Mouse (Mus musculus): Measurements from ENCODE around the gene Col9a3. TPM values are rescaled to one million over a fixed set of nuclear protein-coding genes. Genes with fewer than 3 reads are reported as not detected.
A peak's percentile ranks its signal among the peaks of the same experiment; 100 is the strongest.

The Col9a3 gene
- polyA plus RNA-seq, 2 experiments = 0.80 to 1.2 TPM

- Histone ChIP-seq H3K27ac (no peak overlapping the region), H3K4me2 (ENCODE audit: low read depth) (no peak overlapping the region), H3K36me3 (replicated peaks; ENCODE audit: control insufficient read depth, insufficient read depth, low read depth) (no peaks in the 10 kb centered on the region), H3K4me1 (replicated peaks; ENCODE audit: control insufficient read depth in 2 of 2, insufficient read depth in 2 of 2, low read length in 1 of 2) (no peaks in the 10 kb centered on the region), H3K27me3 (ENCODE audit: control insufficient read depth, insufficient read depth, low read length) (peaks cover 14% of the 10 kb centered on the region), H3K9me3 (ENCODE audit: control insufficient read depth, low read length) (peaks cover 9% of the 10 kb centered on the region), H3K4me3 (ENCODE audit: insufficient read depth in 1 of 2, low read depth in 2 of 2, low read length in 2 of 2) (no peak overlapping the region), H3K9ac (replicated peaks) (no peak overlapping the region)
- TF ChIP-seq CTCF (IDR thresholded peaks at IDR 0.05; ENCODE audit: low read depth) = 0 out of 2 replicates have a peak, but pooled peaks have one; percentile 13
- TF ChIP-seq EP300 (IDR thresholded peaks at IDR 0.05; ENCODE audit: low read depth) = no peak
- ATAC-seq (ENCODE audit: insufficient read depth) (no peak), DNase-seq (ENCODE audit: low read depth in 3 of 3, low spot score in 3 of 3) (no peak)
These were observed 49.3 kb downstream of the Col9a3 start for GRCm38 (mm10) chr2:180646841-180647240.

DNA sequence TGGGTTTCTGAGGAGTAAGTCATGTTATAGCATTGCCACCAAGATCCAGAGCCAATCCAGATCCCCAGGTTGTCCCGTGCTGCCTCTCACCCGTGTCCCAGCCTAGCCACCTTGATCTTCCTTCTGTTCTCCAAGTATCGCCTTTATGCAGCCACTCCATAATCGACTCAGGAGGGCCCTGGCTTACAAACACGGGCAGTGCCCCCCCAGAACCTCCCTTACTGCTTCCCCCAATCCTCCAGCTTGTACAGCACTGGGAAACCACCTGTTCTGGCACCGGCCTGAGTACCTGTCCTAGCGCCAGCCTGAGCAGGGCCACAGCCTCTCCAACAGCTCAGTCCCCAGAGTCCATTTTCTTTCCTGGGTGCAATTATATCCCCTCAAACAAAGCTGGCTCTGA lies 57.1 kb downstream of the Col9a3 start:
- Histone ChIP-seq H3K27me3 (ENCODE audit: control insufficient read depth, insufficient read depth, low read length) (no peaks in the 10 kb centered on the region), H3K9me3 (ENCODE audit: control insufficient read depth, low read length) (no peaks in the 10 kb centered on the region), H3K27ac (no peak overlapping the region), H3K4me2 (ENCODE audit: low read depth) (no peak overlapping the region), H3K4me3 (ENCODE audit: insufficient read depth in 1 of 2, low read depth in 2 of 2, low read length in 2 of 2) (no peak overlapping the region), H3K36me3 (replicated peaks; ENCODE audit: control insufficient read depth, insufficient read depth, low read depth) (no peaks in the 10 kb centered on the region), H3K9ac (replicated peaks) (no peak overlapping the region), H3K4me1 (replicated peaks; ENCODE audit: control insufficient read depth in 2 of 2, insufficient read depth in 2 of 2, low read length in 1 of 2) (no peaks in the 10 kb centered on the region)
- ATAC-seq (ENCODE audit: insufficient read depth) (no peak), DNase-seq (ENCODE audit: low read depth in 3 of 3, low spot score in 3 of 3) (no peak)
- TF ChIP-seq CTCF (IDR thresholded peaks at IDR 0.05; ENCODE audit: low read depth) = no peak
- no peak for TF ChIP-seq EP300 (IDR thresholded peaks at IDR 0.05; ENCODE audit: low read depth)
- WGBS (ENCODE audit: insufficient replicate concordance) = 66% methylated on average over 7 of the region's 7 CpGs

DNA sequence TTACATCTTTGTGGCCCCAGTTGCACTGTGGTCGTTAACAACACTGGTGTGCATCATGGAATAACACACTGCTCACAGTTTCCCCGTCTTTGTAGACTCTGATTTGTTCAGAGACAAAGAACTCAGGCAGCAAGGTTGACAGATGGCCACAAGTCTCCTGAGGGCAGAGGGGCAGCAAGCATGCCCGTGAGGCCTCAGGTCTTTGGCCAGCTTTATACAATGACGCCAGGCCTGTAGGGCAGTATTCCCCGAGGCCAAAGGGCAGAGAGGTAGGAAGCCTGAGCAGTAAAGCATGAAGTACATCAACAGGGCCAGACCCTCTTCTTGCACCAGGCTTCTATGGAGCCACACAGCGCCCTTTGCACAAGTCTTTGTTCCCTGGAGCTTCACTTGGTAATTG lies 57.6 kb downstream of the Col9a3 start:
- no peaks in the 10 kb centered on the region for H3K36me3 ChIP-seq (replicated peaks; ENCODE audit: control insufficient read depth, insufficient read depth, low read depth)
- no peak for ATAC-seq (ENCODE audit: insufficient read depth)
- no peak for DNase-seq (ENCODE audit: low read depth in 3 of 3, low spot score in 3 of 3)
- no peaks in the 10 kb centered on the region for H3K27me3 ChIP-seq (ENCODE audit: control insufficient read depth, insufficient read depth, low read length)
- H3K4me3 ChIP-seq (ENCODE audit: insufficient read depth in 1 of 2, low read depth in 2 of 2, low read length in 2 of 2) = no peak overlapping the region
- no peak overlapping the region for H3K9ac ChIP-seq (replicated peaks)
- WGBS (ENCODE audit: insufficient replicate concordance) = 52% methylated on average over 6 of the region's 6 CpGs
- H3K9me3 ChIP-seq (ENCODE audit: control insufficient read depth, low read length) = no peaks in the 10 kb centered on the region
- no peak for TF ChIP-seq EP300 (IDR thresholded peaks at IDR 0.05; ENCODE audit: low read depth)
- no peak for TF ChIP-seq CTCF (IDR thresholded peaks at IDR 0.05; ENCODE audit: low read depth)
- no peak overlapping the region for H3K27ac ChIP-seq
- H3K4me1 ChIP-seq (replicated peaks; ENCODE audit: control insufficient read depth in 2 of 2, insufficient read depth in 2 of 2, low read length in 1 of 2) = no peaks in the 10 kb centered on the region
- no peak overlapping the region for H3K4me2 ChIP-seq (ENCODE audit: low read depth)

DNA sequence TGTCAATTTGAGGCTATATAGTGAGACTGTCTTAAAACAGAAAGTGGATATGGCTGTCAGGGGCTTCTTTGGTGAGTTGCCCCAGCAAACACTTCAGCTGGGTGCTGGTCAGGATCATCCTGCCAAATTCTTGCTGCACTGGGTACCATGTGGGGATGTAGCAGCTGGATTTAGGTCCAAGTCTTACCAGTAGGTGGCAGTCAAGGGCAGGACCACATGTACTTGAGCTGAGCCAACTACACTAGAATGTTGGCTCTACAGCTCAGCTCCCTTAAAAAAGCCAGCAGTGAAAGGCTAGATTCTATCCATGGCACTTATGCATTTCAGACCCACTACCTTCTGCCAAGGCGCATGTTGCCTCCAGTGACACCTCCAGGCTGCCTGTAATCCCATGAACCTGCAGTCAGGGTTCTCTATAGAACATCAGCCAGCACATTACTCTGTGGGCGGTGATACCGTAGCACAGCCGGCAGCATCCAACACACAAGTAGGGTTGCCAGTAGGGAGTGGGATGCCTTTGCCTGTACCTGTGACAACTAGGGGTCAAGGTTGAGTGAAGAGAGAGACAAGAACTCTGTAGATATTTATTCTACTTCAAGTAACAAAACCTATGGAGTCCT lies 59.9 kb downstream of the Col9a3 start:
- Histone ChIP-seq H3K4me2 (ENCODE audit: low read depth) (no peak overlapping the region), H3K27me3 (ENCODE audit: control insufficient read depth, insufficient read depth, low read length) (no peaks in the 10 kb centered on the region), H3K27ac (no peak overlapping the region), H3K9me3 (ENCODE audit: control insufficient read depth, low read length) (no peaks in the 10 kb centered on the region), H3K4me3 (ENCODE audit: insufficient read depth in 1 of 2, low read depth in 2 of 2, low read length in 2 of 2) (no peak overlapping the region), H3K36me3 (replicated peaks; ENCODE audit: control insufficient read depth, insufficient read depth, low read depth) (peaks cover 11% of the 10 kb centered on the region), H3K9ac (replicated peaks) (no peak overlapping the region), H3K4me1 (replicated peaks; ENCODE audit: control insufficient read depth in 2 of 2, insufficient read depth in 2 of 2, low read length in 1 of 2) (no peaks in the 10 kb centered on the region)
- DNase-seq (ENCODE audit: low read depth in 3 of 3, low spot score in 3 of 3) (peak; percentile 39 to 52 (median 45)), ATAC-seq (ENCODE audit: insufficient read depth) (no peak)
- 72% methylated on average over 4 of the region's 4 CpGs for WGBS (ENCODE audit: insufficient replicate concordance)
- TF ChIP-seq CTCF (IDR thresholded peaks at IDR 0.05; ENCODE audit: low read depth) (peak; percentile 92), EP300 (IDR thresholded peaks at IDR 0.05; ENCODE audit: low read depth) (no peak)

- Histone ChIP-seq H3K9me3 (ENCODE audit: control insufficient read depth, low read length) (no peaks in the 10 kb centered on the region), H3K4me2 (ENCODE audit: low read depth) (no peak overlapping the region), H3K27me3 (ENCODE audit: control insufficient read depth, insufficient read depth, low read length) (no peaks in the 10 kb centered on the region), H3K9ac (replicated peaks) (no peak overlapping the region), H3K36me3 (replicated peaks; ENCODE audit: control insufficient read depth, insufficient read depth, low read depth) (peaks cover 13% of the 10 kb centered on the region), H3K4me3 (ENCODE audit: insufficient read depth in 1 of 2, low read depth in 2 of 2, low read length in 2 of 2) (no peak overlapping the region), H3K27ac (no peak overlapping the region), H3K4me1 (replicated peaks; ENCODE audit: control insufficient read depth in 2 of 2, insufficient read depth in 2 of 2, low read length in 1 of 2) (no peaks in the 10 kb centered on the region)
- TF ChIP-seq CTCF (IDR thresholded peaks at IDR 0.05; ENCODE audit: low read depth) (no peak), EP300 (IDR thresholded peaks at IDR 0.05; ENCODE audit: low read depth) (no peak)
- DNase-seq (ENCODE audit: low read depth in 3 of 3, low spot score in 3 of 3) (no peak), ATAC-seq (ENCODE audit: insufficient read depth) (no peak)
- WGBS (ENCODE audit: insufficient replicate concordance) = 82% methylated on average over 5 of the region's 5 CpGs
These were observed 60.8 kb downstream of the Col9a3 start for GRCm38 (mm10) chr2:180658381-180658780.
